Mouse (Mus musculus): ENCODE measurements around the gene Polr3b.

DNA sequence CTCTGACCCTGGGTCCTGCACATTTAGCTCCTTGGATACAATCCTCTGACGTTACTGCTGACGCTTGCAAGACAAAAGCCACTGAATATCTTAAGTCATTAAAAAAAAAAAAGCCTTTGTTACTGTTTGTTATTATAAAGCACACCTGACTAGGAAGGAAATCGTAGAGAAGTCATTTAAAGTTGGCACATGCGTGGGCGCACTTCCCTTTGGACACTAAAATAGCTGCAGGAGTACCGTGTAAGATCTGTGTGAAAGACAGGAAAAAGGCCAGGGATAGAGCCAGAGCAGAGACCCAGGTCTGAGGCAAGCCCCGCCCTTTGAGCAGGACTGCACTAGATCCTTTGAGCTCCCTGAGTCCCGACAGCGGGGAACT is 64.0 kb downstream of the Polr3b start:
- TF ChIP-seq FLI1 (IDR thresholded peaks at IDR 0.05; ENCODE audit: low read length), result no peak
- TF ChIP-seq GATA1 (IDR thresholded peaks at IDR 0.05; ENCODE audit: borderline replicate concordance, low read length), result no peak

All from megakaryocyte, embryonic 14.5 days (primary cell).